Mouse (Mus musculus) ZHBTc4 (cell line): ENCODE measurements around the gene Mc3r.

Experiments used
- DNase-seq: peaks from one replicate; pipeline ENCODE4 v3.0.0-alpha.2; 2011; ENCODE audit warnings: low read depth, low spot score

Mc3r gene

GRCm38 (mm10) chr2:172248106-172248764, at the start of gene Mc3r:
TSS of gene Mc3r (plus strand) at chr2:172248492.
- DNase-seq = peak; percentile 81

DNA sequence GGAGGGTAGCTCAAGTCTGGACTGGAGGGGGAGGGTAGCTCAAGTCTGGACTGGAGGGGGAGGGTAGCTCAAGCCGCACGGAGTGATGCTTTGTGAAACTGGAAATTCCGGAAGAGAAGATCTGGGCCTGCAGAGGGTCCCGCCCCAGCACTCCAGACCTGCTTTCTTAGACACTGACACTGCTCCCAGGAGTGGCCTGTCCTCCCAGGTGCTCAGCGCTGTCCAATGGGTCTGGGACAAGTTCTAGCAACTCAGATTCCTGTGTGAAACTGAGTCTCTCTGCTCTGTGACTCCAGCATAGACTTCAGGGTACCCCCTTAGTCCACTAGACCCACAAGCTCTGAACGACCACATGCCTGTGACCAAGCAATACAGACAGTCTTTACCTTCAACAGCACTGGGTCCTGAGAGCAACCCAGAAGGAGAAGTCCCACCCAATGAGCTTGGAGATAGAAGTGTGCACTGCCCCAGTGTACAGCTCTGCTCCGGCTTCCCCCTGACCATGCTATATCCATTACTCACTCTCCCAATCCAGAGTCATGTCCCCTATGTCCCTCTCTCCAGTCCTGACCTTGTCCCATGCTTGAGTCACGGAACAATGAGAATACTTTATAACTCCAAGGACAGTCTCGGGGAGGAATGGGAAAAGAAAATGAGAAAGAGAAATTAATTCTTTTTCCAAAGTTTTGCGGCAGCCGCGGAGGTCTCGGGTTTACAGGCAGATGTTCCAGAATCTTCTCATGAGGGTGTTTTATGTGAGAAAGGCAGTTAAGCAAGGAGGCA, 46.1 kb upstream of the Mc3r start:
- DNase-seq = no peak

DNA sequence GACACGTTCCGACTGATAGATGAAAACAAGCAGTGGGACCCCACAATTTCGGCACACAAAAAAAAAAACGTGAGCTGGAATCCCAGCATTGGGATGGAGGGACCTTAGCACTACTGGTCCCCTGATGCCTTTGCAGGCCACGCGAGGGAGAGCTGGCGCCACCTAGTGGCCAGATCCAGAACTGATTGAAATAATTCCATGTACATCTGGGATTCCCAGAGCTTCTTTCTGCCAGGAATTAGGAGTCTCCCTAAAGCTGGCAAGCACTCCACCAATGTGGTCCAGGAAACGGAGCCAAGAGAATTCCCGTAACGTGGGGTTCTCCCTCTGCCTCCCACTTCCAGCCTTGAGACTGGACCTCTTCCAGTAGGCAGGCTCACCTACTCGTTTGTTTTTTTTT, 41.3 kb upstream of the Mc3r start:
- DNase-seq = peak; percentile 82

DNA sequence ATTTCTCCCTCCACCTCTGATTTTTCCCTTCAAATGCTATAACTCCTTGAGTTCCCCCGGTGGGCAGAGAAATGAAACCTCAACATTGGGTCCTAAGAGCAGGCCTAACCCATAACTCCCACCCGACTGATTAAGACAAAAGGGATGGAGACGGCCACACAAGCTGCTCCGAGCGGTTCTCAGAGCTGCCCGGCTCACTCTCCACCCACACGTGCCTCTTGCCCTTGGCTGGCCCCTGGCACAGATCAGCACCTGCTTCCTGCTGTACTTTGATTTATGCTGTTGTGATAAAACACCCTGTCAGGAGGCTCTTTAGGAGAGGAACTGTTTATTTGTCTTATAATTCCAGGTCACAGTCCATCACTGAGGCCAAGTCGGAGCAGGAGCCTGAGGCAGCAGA, 34.8 kb upstream of the Mc3r start:
- DNase-seq = no peak

- no peak for DNase-seq
These were observed 34.0 kb upstream of the Mc3r start for GRCm38 (mm10) chr2:172214336-172214735.

- peak; percentile 81 for DNase-seq
These were observed 32.7 kb upstream of the Mc3r start for GRCm38 (mm10) chr2:172215508-172216162.

DNA sequence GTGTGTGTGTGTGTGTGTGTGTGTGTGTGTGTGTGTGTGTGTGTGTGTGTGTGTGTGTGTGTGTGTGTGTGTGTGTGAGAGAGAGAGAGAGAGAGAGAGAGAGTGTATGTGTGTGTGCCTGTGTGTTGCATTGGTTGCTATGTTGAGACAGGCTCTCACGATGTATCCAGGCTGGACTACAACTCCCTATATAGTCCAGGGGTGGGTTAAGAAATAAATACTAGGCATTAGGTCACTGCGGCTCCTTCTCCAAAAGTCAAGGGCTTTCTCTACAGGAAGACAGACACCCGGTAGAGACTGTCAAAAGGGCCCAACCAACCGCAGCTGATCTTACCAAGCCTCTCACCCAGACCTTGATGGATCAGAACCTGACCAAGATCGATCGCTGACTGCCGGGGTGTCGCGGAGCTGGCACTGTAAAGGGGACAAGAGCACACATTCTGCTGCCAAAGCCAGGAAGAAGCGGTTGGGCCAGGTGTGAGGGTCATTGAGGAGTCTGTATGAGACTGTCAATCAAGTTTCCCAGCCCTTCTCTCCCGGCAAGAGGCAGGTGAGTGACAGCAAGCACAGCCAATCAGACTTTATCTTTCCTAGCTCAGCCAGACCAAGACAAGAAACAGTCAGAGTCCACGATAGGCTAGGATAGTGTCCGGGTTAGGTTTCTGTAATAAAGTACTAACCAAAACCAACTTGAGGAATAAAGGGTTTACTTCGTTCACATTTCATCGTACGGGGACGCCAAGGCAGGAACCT, 32.0 kb upstream of the Mc3r start:
- peak; percentile 81 for DNase-seq

- DNase-seq = no peak
These were observed 30.4 kb upstream of the Mc3r start for GRCm38 (mm10) chr2:172217886-172218285.

GRCm38 (mm10) chr2:172219186-172219585, 29.1 kb upstream of the Mc3r start:
- peak; percentile 56 for DNase-seq

DNA sequence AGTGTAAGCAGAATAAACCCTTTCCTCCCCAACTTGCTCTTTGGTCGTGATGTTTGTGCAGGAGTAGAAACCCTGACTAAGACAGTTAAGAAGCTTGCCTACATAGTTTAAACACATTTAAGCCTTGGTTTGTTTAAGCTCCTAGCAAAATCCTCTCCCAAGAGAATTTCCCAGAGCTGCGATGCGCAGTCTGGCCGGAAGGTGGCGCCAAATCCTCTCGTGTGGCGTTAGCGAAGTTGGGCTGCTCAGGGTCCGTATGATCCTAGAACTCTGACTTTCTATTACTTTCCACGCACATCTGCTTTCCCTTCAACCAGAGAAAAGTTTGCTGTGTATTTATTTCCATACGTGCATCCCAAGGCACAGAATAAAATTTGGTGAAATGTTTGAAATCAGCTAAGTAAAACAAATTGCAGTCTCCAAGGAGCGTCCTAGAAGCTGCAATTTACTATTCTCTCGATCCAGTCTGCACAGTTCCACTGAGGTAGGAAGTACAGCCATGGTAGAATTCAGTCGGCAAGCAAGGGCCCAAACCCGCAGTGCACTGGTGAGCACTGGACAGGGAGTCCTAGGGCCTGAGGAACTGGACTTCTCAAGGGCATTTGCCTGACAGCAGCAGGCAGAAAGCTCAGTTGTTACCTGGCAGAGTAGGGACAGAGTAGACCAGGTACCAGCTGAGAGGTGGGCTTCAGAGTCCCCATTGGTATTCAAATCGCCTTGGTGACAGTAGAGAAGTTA, 26.5 kb upstream of the Mc3r start:
- peak; percentile 75 for DNase-seq

GRCm38 (mm10) chr2:172222394-172222785, 25.9 kb upstream of the Mc3r start:
- no peak for DNase-seq

- DNase-seq = no peak
These were observed 25.4 kb upstream of the Mc3r start for GRCm38 (mm10) chr2:172222891-172223290.

GRCm38 (mm10) chr2:172223451-172224200, 24.7 kb upstream of the Mc3r start:
- DNase-seq = no peak

DNA sequence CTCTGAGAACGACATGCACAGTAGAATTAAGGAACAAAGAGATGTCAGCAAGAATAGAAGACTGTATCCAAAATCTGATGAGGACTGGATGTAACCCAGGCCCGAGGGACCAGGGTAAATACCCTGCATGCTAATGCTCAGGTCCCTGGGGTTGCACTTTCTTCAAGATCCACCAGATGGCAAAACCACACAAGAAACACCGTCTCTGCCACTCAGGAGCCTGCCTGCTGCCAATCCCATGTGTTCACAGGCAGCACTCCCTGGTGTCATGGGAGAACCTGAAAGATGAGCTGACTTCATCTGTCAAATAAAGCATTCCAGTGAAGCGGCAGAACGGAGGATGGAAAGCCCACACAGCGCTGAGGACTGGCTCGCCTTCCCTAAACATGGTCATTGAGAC, 21.3 kb upstream of the Mc3r start:
- DNase-seq = peak; percentile 76

DNA sequence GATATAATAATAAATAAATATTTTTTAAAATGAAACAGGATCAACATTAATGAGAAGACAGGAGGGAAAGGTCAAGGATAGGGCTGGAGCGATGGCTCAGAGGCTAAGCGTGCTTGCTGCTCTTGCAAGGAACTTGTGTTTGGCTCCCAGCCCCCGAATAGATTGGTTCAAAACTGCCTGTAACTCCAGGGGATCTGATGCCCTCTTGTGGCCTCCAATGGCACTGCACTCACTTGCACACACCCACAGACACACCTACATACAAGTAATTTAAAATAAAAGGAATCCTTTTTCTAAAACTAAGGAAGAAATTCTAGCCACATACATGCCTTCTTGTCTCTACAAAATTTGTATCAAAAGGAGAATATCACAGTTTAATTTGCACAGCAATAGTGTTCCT, 20.5 kb upstream of the Mc3r start:
- peak; percentile 73 for DNase-seq

DNA sequence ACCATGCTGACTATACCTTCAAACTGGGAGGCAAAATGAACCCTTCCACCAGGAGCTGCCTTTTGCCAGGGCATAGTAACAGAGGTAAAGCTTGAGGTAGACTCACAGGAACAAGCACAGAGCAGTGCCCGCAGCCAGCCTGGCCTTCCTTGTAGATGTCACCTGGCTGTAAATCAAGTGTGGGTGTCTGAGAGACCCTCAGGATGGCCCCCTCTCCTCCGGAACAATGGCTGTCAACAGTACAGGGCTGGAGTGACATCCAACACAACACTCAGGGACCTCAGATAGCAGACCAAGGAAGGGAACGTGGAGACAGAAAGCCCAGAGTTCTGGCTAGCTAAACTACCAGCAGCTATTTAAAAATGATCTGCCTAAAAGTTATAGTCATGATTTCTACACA, 19.1 kb upstream of the Mc3r start:
- no peak for DNase-seq

DNA sequence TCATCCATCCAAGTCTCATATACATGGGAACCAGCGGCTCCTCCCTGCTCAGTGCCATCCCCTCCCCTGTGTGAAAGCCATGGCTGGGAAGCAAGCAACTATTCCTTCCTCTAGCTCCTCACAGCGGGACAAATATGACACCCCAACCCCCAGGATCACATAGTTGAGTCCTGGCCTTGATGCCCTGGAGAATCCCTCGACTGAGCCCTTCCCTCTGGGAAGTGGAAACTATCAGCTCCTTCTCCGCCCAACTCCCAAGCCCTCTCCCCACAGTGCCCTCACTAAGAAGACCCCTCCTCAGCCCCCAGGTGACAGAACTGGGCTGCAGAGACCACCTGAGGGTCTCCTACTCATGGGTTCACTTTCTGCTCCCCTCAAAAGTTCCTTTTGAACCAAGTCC, 18.2 kb upstream of the Mc3r start:
- DNase-seq = no peak

- peak; percentile 42 for DNase-seq
These were observed 10.1 kb upstream of the Mc3r start for GRCm38 (mm10) chr2:172238220-172238619.

GRCm38 (mm10) chr2:172241031-172241430, 7.3 kb upstream of the Mc3r start:
- peak; percentile 78 for DNase-seq

DNA sequence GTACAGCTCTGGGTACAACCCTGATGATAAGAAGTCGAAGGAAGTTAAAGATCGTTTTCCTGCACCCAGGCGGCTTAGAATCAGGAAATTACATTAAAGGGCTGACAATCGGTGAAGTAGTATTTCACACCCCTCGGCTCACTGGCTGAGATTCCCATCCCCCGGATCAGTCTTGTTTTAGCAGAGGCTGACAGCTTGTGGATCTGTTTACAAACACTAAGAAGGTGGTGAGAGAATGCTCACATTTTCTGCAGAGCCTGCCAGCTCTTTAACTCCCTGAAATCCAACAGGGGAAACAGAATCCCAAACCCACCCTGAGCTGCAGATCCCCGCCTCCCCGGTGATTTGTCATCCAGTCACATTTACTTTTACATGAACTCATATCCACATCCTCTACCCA, 2.8 kb upstream of the Mc3r start:
- no peak for DNase-seq

GRCm38 (mm10) chr2:172249336-172249735, 1.0 kb downstream of the Mc3r start:
- peak; percentile 63 for DNase-seq
